Mouse (Mus musculus) kidney, adult 9 months (tissue): Measurements from ENCODE around the gene Nrg4.
A peak's percentile ranks its signal among the peaks of the same experiment; 100 is the strongest.
"Not testable (repeated sequence)": the region's sequence is repeated elsewhere in the genome, so short reads cannot be mapped to it uniquely, and the experiment has no call there.

Experiments
- DNase-seq: peaks from one replicate; pipeline ENCODE4 v3.0.0; 2022

The Nrg4 gene

GRCm38 (mm10) chr9:55248465-55248864 lies 78.2 kb downstream of the Nrg4 start:
- no peak for DNase-seq

- no peak for DNase-seq
These were observed 79.7 kb downstream of the Nrg4 start for GRCm38 (mm10) chr9:55246918-55247317.

GRCm38 (mm10) chr9:55246440-55246839 lies 80.2 kb downstream of the Nrg4 start:
- DNase-seq: no peak

GRCm38 (mm10) chr9:55245057-55245750 lies 81.4 kb downstream of the Nrg4 start:
- not testable (repeated sequence) for DNase-seq

GRCm38 (mm10) chr9:55244079-55244478 lies 82.6 kb downstream of the Nrg4 start:
- DNase-seq: no peak

GRCm38 (mm10) chr9:55243280-55243679 lies 83.4 kb downstream of the Nrg4 start:
- no peak for DNase-seq

GRCm38 (mm10) chr9:55241863-55242685 lies 84.6 kb downstream of the Nrg4 start:
- DNase-seq: no peak

- DNase-seq: no peak
These were observed 85.8 kb downstream of the Nrg4 start for GRCm38 (mm10) chr9:55240852-55241251.

- DNase-seq: peak; percentile 54
These were observed 90.1 kb downstream of the Nrg4 start for GRCm38 (mm10) chr9:55236235-55237165.

- DNase-seq: peak; percentile 93
These were observed 93.6 kb downstream of the Nrg4 start for GRCm38 (mm10) chr9:55233076-55233475.

GRCm38 (mm10) chr9:55232586-55232985 lies 94.1 kb downstream of the Nrg4 start:
- DNase-seq: no peak

GRCm38 (mm10) chr9:55232110-55232509 lies 94.5 kb downstream of the Nrg4 start:
- no peak for DNase-seq

GRCm38 (mm10) chr9:55231544-55231943 lies 95.1 kb downstream of the Nrg4 start:
- DNase-seq: peak; percentile 79

- DNase-seq: no peak
These were observed 97.6 kb downstream of the Nrg4 start for GRCm38 (mm10) chr9:55229010-55229409.

- peak; percentile 56 for DNase-seq
These were observed 98.5 kb downstream of the Nrg4 start for GRCm38 (mm10) chr9:55228149-55228548.

GRCm38 (mm10) chr9:55226251-55226650 lies 100.4 kb downstream of the Nrg4 start:
- no peak for DNase-seq

GRCm38 (mm10) chr9:55225165-55225737 lies 101.4 kb downstream of the Nrg4 start:
- DNase-seq: peak; percentile 31

GRCm38 (mm10) chr9:55217381-55217780 lies 109.3 kb downstream of the Nrg4 start:
- no peak for DNase-seq

- no peak for DNase-seq
These were observed 110.6 kb downstream of the Nrg4 start for GRCm38 (mm10) chr9:55216078-55216477.

GRCm38 (mm10) chr9:55215648-55216047 lies 111.0 kb downstream of the Nrg4 start:
- no peak for DNase-seq

- peak; percentile 49 for DNase-seq
These were observed 111.6 kb downstream of the Nrg4 start for GRCm38 (mm10) chr9:55215056-55215455.

- DNase-seq: no peak
These were observed 113.2 kb downstream of the Nrg4 start for GRCm38 (mm10) chr9:55213396-55213795.

- DNase-seq: peak; percentile 72
These were observed 115.0 kb downstream of the Nrg4 start for GRCm38 (mm10) chr9:55211611-55212010.
